In the genomic region with DNA sequence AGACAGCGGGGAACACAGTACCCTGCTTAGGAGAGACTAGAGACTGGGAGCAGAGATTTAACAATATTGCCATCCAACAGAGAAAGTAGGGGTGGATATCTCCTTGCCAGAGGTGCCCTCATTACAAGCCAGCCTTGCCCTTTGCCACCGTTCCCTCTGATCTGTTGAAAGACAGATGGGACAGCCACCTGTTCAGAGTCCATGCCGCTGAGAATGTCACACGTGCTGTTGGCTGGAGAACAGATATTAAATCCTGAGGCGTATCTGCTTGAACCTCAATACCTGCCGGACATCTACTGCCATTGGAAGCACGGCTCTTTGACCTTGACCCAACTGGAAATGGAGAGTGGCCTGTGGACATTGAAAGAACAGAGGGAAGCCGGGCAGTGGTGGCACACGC, we compare ENCODE assay signal across 22 mouse cellular contexts.
"Had no signal": no experiment of that assay in that cellular context is flagged by ENCODE, and none has a peak within 500 bp of the region (broad histone marks: within the 10 kb centered on the region; RNA-seq: fewer than 3 reads in every experiment).

No protein-coding gene starts in this region.

- H3K4me2 ChIP-seq: heart, embryonic 12.5 days; hindbrain, embryonic 12.5 days; hindbrain, embryonic 14.5 days; intestine, embryonic 15.5 days; limb, embryonic 12.5 days; liver, embryonic 13.5 days; liver, embryonic 15.5 days had no signal

- H3K36me3 ChIP-seq: heart, embryonic 10.5 days; heart, embryonic 12.5 days; hindbrain, embryonic 10.5 days; hindbrain, embryonic 12.5 days; intestine, embryonic 15.5 days; limb, embryonic 10.5 days; limb, embryonic 12.5 days; liver, embryonic 13.5 days; liver, embryonic 15.5 days had no signal

- H3K4me1 ChIP-seq: hindbrain, embryonic 10.5 days; hindbrain, embryonic 12.5 days; intestine, embryonic 15.5 days had no signal

- DNase-seq: gastrocnemius, adult 2 months; gastrocnemius, postnatal 10 days; gastrocnemius, postnatal 25 days; heart, adult 18-20 months; heart, postnatal 10 days; heart, postnatal 4 days; kidney, adult 18-20 months; kidney, postnatal 10 days; liver, embryonic 13.5 days had no signal

- H3K27ac ChIP-seq: gastrocnemius, adult 2 months; hindbrain, embryonic 10.5 days; hindbrain, embryonic 12.5 days; hindbrain, embryonic 14.5 days; intestine, embryonic 15.5 days; layer of hippocampus, adult 2 months; left cerebral cortex, adult 2 months; limb, embryonic 10.5 days; limb, embryonic 12.5 days; liver, embryonic 13.5 days; liver, embryonic 15.5 days had no signal

- H3K4me3 ChIP-seq: gastrocnemius, adult 2 months; heart, embryonic 10.5 days; heart, embryonic 12.5 days; hindbrain, embryonic 10.5 days; hindbrain, embryonic 12.5 days; intestine, embryonic 15.5 days; layer of hippocampus, adult 2 months; left cerebral cortex, adult 2 months; limb, embryonic 10.5 days; limb, embryonic 12.5 days; liver, embryonic 13.5 days; liver, embryonic 15.5 days had no signal

- H3K27me3 ChIP-seq: hindbrain, embryonic 12.5 days; intestine, embryonic 15.5 days; limb, embryonic 12.5 days; liver, embryonic 13.5 days; liver, embryonic 15.5 days had no signal

- H3K9ac ChIP-seq: heart, embryonic 12.5 days; hindbrain, embryonic 12.5 days; hindbrain, embryonic 14.5 days; intestine, embryonic 15.5 days; limb, embryonic 12.5 days; liver, embryonic 13.5 days; liver, embryonic 15.5 days had no signal

- H3K9me3 ChIP-seq: heart, embryonic 10.5 days; heart, embryonic 12.5 days; hindbrain, embryonic 10.5 days; hindbrain, embryonic 12.5 days; intestine, embryonic 15.5 days; limb, embryonic 10.5 days; limb, embryonic 12.5 days; liver, embryonic 13.5 days; liver, embryonic 15.5 days had no signal

- ATAC-seq: forebrain, embryonic 16.5 days; inflammation-experienced regulatory T-cells, adult 6 months; intestine, embryonic 15.5 days had no signal
